Mouse (Mus musculus) embryonic facial prominence, embryonic 12.5 days (tissue): ENCODE results near the gene Dtx3l. TPM values are rescaled to one million over a fixed set of nuclear protein-coding genes. Genes with fewer than 3 reads are reported as not detected.

ENCODE experiments used
- ATAC-seq: fragments of 200-750 bp; cut with Nextera tagmentation; 2 replicates; pipeline ENCODE4 v1.8.0; 2017; ENCODE audit not compliant: insufficient number of reproducible peaks, insufficient read depth, low FRiP score, low TSS enrichment
- H3K27ac ChIP-seq: fragments of 300-500 bp; sonication (generic); 2 replicates; pipeline ENCODE4 v1.5.1; 2016; ENCODE audit warnings: mild to moderate bottlenecking
- H3K27me3 ChIP-seq: fragments of 300-500 bp; sonication (generic); 2 replicates; pipeline ENCODE4 v1.6.1; 2016; ENCODE audit warnings: mild to moderate bottlenecking, moderate library complexity
- H3K36me3 ChIP-seq: fragments of 300-500 bp; sonication (generic); 2 replicates; pipeline ENCODE4 v1.6.1; 2016; ENCODE audit warnings: mild to moderate bottlenecking
- H3K4me1 ChIP-seq: fragments of 300-500 bp; sonication (generic); 2 replicates; pipeline ENCODE4 v1.6.1; 2016
- H3K4me2 ChIP-seq: fragments of 300-500 bp; sonication (generic); replicated peaks from 2 replicates; pipeline ENCODE4 v1.6.1; 2016; ENCODE audit warnings: mild to moderate bottlenecking, moderate library complexity
- H3K4me3 ChIP-seq: fragments of 300-500 bp; sonication (generic); 2 replicates; pipeline ENCODE4 v1.5.1; 2016; ENCODE audit warnings: mild to moderate bottlenecking
- H3K9ac ChIP-seq: fragments of 300-500 bp; sonication (generic); 2 replicates; pipeline ENCODE4 v1.6.1; 2016; ENCODE audit warnings: mild to moderate bottlenecking, moderate library complexity
- H3K9me3 ChIP-seq: fragments of 300-500 bp; sonication (generic); 2 replicates; pipeline ENCODE4 v1.6.1; 2016; ENCODE audit warnings: mild to moderate bottlenecking, moderate library complexity
- WGBS: fragments of 180-500 bp; shearing (Covaris S2); methylation state at CpG from one replicate; pipeline ENCODE4 v1.1.7; 2016; 5-methylcytosine and 5-hydroxymethylcytosine counted together
- polyA plus RNA-seq: library from polyadenylated mRNA; unstranded; fragments of >200 nt; fragmentation: Nextera tagmentation; extraction: Ambion mirVana; gene quantifications from 2 replicates; pipeline ENCODE4 v1.2.1, GENCODE M21; 2016

Dtx3l gene
- polyA plus RNA-seq, 1 experiment from 2014 or later, result 3.0 TPM

GRCm38 (mm10) chr16:35923546-35924198, 15.3 kb downstream of the Dtx3l start:
- Histone ChIP-seq H3K4me1 (no peaks in the 10 kb centered on the region), H3K27ac (no peak overlapping the region), H3K4me2 (no peak overlapping the region), H3K27me3 (no peaks in the 10 kb centered on the region), H3K9me3 (no peaks in the 10 kb centered on the region), H3K9ac (no peak overlapping the region), H3K36me3 (no peaks in the 10 kb centered on the region), H3K4me3 (no peak overlapping the region)
- WGBS, result 83% methylated on average over 7 of the region's 7 CpGs
- ATAC-seq, result no peak

DNA sequence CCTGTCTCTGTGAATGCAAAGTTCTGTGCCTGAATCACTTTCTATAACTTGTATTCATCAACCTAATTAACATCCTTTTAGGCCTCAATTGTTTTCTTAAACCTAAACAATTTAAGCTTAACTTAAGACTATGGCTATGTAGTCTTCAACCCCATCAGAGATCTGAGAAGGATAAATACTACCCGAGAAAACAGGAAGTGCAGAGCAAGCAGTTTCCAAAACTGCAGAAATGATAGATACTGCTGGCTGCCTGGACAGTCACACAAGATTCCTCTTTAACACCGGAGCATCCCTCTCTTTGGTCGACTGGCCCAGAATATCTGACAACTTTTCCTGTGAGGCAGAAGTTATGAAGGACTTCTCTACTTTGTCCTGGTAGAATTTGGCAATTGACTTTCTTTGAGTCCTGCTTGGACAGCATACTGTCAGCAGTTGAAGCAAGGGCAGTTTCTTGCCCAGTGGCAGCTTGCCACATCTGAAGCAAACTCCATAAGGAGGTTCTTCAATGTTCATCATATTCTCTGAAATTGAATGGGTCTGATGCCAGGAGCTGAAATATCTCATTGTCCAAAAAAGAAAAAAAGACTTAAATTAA, 16.6 kb downstream of the Dtx3l start:
- WGBS, result 78% methylated on average over 3 of the region's 3 CpGs
- Histone ChIP-seq H3K36me3 (no peaks in the 10 kb centered on the region), H3K4me2 (no peak overlapping the region), H3K9ac (no peak overlapping the region), H3K4me1 (no peaks in the 10 kb centered on the region), H3K27ac (no peak overlapping the region), H3K27me3 (no peaks in the 10 kb centered on the region), H3K4me3 (no peak overlapping the region), H3K9me3 (no peaks in the 10 kb centered on the region)
- no peak for ATAC-seq

DNA sequence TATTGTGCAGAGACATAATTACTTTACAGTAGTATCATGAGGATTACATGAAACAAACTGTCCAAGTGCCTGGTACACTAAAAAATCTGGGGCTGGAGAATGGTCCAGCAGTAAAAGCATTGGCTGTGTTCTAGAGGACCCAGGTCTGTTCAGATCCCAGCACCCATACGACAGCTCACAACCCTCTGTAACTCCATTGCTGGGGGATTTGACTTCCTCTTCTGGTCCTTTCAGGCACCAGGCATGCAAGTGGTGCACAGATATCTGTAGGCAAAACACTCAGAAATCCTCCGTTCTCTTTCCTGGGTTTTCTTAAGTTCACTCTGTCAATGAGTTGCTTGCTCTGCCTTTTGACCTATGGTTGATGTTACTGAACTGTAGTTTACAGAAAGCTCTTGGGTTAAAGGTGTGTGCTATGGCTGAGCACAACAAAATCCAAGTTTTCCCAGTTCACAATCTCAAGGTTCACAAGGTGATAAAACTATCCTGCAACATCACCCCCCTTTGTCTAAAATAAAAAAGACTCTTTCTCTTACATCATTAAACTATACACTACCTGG, 17.2 kb downstream of the Dtx3l start:
- no peak for ATAC-seq
- no peaks in the 10 kb centered on the region for H3K27me3 ChIP-seq
- 85% methylated on average over 2 of the region's 2 CpGs for WGBS
- no peaks in the 10 kb centered on the region for H3K36me3 ChIP-seq
- no peaks in the 10 kb centered on the region for H3K9me3 ChIP-seq
- H3K4me3 ChIP-seq, result no peak overlapping the region
- no peak overlapping the region for H3K27ac ChIP-seq
- no peak overlapping the region for H3K4me2 ChIP-seq
- no peak overlapping the region for H3K9ac ChIP-seq
- H3K4me1 ChIP-seq, result no peaks in the 10 kb centered on the region

DNA sequence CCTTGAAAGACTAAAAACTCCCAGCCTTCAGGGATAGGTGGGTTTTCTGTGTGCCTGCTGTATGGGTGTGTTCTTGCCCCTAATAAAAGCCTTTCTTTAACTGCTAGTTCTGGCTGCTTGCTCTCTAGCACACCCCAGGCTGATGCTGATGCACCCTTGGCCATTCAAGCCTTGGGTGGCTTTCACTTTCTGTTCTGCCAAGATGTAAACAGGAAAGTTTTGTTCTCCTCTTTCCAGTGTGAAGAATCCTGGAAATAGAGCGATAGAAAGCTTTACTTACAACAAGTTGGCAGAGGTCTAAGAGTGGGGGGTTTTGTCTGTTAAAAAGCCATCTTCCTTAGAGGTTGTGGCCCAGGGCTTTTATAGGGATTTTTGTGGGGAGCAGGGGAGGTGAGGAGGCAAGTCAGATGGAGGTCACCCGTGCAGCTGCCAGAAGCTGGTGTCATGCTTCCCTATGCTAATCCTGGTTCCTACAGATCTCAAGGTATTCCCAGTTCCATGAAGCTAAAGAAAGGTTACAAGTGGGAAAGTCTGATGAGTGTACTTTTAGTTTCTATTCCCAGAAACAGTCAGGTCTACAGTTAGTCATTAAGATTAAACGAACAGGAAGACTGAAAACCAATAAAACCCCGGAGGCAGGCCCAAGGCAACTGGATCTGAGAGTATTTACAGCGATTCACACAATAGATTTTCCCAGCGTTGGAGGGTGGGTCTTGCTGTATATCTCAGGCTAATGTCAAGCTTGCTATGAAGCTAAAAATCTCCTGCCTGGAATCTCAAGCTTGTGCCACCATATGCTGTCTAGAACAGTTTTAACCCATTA, 20.0 kb downstream of the Dtx3l start:
- Histone ChIP-seq H3K4me3 (no peak overlapping the region), H3K4me1 (no peaks in the 10 kb centered on the region), H3K4me2 (no peak overlapping the region), H3K9me3 (no peaks in the 10 kb centered on the region), H3K36me3 (no peaks in the 10 kb centered on the region), H3K27me3 (no peaks in the 10 kb centered on the region), H3K27ac (no peak overlapping the region), H3K9ac (no peak overlapping the region)
- 80% methylated on average over 6 of the region's 6 CpGs for WGBS
- ATAC-seq, result no peak

GRCm38 (mm10) chr16:35914301-35914700, 24.6 kb downstream of the Dtx3l start:
- Histone ChIP-seq H3K4me2 (no peak overlapping the region), H3K27me3 (no peaks in the 10 kb centered on the region), H3K27ac (no peak overlapping the region), H3K4me1 (no peaks in the 10 kb centered on the region), H3K36me3 (no peaks in the 10 kb centered on the region), H3K9me3 (no peaks in the 10 kb centered on the region), H3K4me3 (no peak overlapping the region), H3K9ac (no peak overlapping the region)
- WGBS, result 64% methylated on average over 5 of the region's 5 CpGs
- no peak for ATAC-seq

DNA sequence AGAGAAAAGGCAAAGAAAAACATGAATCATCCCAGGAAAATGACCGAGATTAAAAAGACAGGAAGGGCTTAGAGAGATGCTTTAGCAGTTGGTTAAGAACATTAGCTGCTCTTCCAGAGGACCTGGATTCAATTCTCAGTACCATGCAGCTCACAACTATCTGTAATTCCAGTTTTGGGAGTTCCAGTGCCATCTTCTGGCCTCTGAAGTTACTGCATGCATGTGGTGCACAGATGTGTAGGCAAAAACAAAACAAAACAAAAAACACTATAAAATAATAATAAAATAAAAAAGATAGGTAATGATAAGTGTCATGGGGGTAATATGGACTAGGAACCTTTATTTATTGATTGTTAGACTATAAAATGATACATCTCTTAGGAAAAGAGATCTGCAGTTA, 25.4 kb downstream of the Dtx3l start:
- Histone ChIP-seq H3K36me3 (no peaks in the 10 kb centered on the region), H3K4me3 (no peak overlapping the region), H3K4me1 (no peaks in the 10 kb centered on the region), H3K27me3 (no peaks in the 10 kb centered on the region), H3K4me2 (no peak overlapping the region), H3K27ac (no peak overlapping the region), H3K9me3 (no peaks in the 10 kb centered on the region), H3K9ac (no peak overlapping the region)
- ATAC-seq, result no peak
- 83% methylated on average over 1 of the region's 1 CpGs for WGBS

- Histone ChIP-seq H3K27ac (no peak overlapping the region), H3K36me3 (no peaks in the 10 kb centered on the region), H3K4me1 (no peaks in the 10 kb centered on the region), H3K9me3 (no peaks in the 10 kb centered on the region), H3K4me3 (no peak overlapping the region), H3K9ac (no peak overlapping the region), H3K27me3 (no peaks in the 10 kb centered on the region), H3K4me2 (no peak overlapping the region)
- WGBS, result 78% methylated on average over 3 of the region's 3 CpGs
- ATAC-seq, result no peak
These were observed 27.5 kb downstream of the Dtx3l start for GRCm38 (mm10) chr16:35911449-35911848.

DNA sequence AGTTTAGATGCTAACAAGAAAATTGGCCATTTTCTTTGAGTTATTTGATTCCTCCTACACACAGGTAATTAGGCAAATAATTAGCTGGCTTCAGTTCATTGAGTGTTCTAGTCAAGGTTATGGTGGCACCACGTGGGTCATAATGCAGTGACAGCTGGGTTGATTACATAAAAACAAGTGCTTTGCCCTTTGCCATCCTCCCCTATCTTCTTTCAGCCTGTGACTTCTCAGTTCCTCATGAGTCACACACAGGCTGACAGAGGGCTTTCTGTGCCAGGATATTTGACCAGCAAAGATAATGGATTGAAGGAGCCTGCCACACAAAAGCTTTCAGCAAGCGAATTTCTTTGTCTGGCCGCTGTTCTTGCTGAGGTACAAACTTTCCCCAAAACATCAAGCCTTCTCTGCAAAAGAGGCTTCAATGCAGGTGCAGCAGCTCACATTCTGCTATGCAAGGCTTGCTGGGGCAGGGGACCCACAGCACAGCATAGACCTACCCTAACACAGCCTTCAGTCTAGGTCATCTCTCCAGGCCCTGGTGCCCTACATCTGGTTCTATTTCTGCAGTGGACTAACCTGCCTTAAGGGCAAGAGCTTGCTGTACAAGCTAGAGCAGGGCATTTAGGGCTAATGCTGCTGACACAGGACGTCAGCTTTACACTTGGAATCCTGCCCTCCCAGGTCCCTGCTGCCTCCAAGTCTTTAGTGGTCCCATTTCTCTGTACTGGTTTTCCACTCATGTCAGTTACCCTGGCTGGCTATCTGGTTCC, 31.3 kb downstream of the Dtx3l start:
- ATAC-seq, result no peak
- Histone ChIP-seq H3K9me3 (no peaks in the 10 kb centered on the region), H3K4me3 (no peak overlapping the region), H3K9ac (no peak overlapping the region), H3K27me3 (no peaks in the 10 kb centered on the region), H3K4me1 (no peaks in the 10 kb centered on the region), H3K27ac (no peak overlapping the region), H3K4me2 (no peak overlapping the region), H3K36me3 (no peaks in the 10 kb centered on the region)
- 45% methylated on average over 4 of the region's 4 CpGs for WGBS

- no peak overlapping the region for H3K4me2 ChIP-seq
- H3K27ac ChIP-seq, result no peak overlapping the region
- H3K9me3 ChIP-seq, result no peaks in the 10 kb centered on the region
- WGBS, result 69% methylated on average over 7 of the region's 7 CpGs
- no peak overlapping the region for H3K9ac ChIP-seq
- H3K4me3 ChIP-seq, result no peak overlapping the region
- H3K4me1 ChIP-seq, result no peaks in the 10 kb centered on the region
- no peak for ATAC-seq
- no peaks in the 10 kb centered on the region for H3K36me3 ChIP-seq
- H3K27me3 ChIP-seq, result no peaks in the 10 kb centered on the region
These were observed 32.1 kb downstream of the Dtx3l start for GRCm38 (mm10) chr16:35906887-35907286.

- H3K9me3 ChIP-seq, result no peaks in the 10 kb centered on the region
- no peak overlapping the region for H3K27ac ChIP-seq
- no peaks in the 10 kb centered on the region for H3K4me1 ChIP-seq
- no peak overlapping the region for H3K9ac ChIP-seq
- no peaks in the 10 kb centered on the region for H3K36me3 ChIP-seq
- no peaks in the 10 kb centered on the region for H3K27me3 ChIP-seq
- 75% methylated on average over 6 of the region's 6 CpGs for whole genome bisulfite sequencing
- no peak overlapping the region for H3K4me3 ChIP-seq
- no peak overlapping the region for H3K4me2 ChIP-seq
- ATAC-seq, result no peak
These were observed 33.0 kb downstream of the Dtx3l start for GRCm38 (mm10) chr16:35905819-35906485.

GRCm38 (mm10) chr16:35905355-35905754, 33.6 kb downstream of the Dtx3l start:
- no peak overlapping the region for H3K4me2 ChIP-seq
- no peaks in the 10 kb centered on the region for H3K27me3 ChIP-seq
- 74% methylated on average over 3 of the region's 3 CpGs for WGBS
- H3K27ac ChIP-seq, result no peak overlapping the region
- no peaks in the 10 kb centered on the region for H3K36me3 ChIP-seq
- no peaks in the 10 kb centered on the region for H3K4me1 ChIP-seq
- H3K9me3 ChIP-seq, result no peaks in the 10 kb centered on the region
- ATAC-seq, result no peak
- no peak overlapping the region for H3K4me3 ChIP-seq
- no peak overlapping the region for H3K9ac ChIP-seq
